Mouse (Mus musculus): ENCODE data around the gene Gse1.
A peak's percentile ranks its signal among the peaks of the same experiment; 100 is the strongest.

Gene Gse1

GRCm38 (mm10) chr8:120550937-120551676 lies 322.9 kb downstream of the Gse1 start:
- DNase-seq (ENCODE audit: low spot score in 2 of 2) = peak in 1 of 2 experiments; percentile 32

GRCm38 (mm10) chr8:120551677-120551980 lies 323.4 kb downstream of the Gse1 start:
- no peak for DNase-seq (ENCODE audit: low spot score in 2 of 2)

- DNase-seq (ENCODE audit: low spot score in 2 of 2) = no peak
Measured at GRCm38 (mm10) chr8:120552509-120552908, 324.3 kb downstream of the Gse1 start.

GRCm38 (mm10) chr8:120553441-120554123 lies 325.3 kb downstream of the Gse1 start:
- peak; percentile 67 to 76 for DNase-seq (ENCODE audit: low spot score in 2 of 2)

- no peak for DNase-seq (ENCODE audit: low spot score in 2 of 2)
Measured at GRCm38 (mm10) chr8:120554466-120555039, 326.3 kb downstream of the Gse1 start.

GRCm38 (mm10) chr8:120556198-120556892 lies 328.1 kb downstream of the Gse1 start:
- DNase-seq (ENCODE audit: low spot score in 2 of 2) = no peak

GRCm38 (mm10) chr8:120557170-120557965 lies 329.1 kb downstream of the Gse1 start:
- peak; percentile 58 for DNase-seq (ENCODE audit: low spot score in 2 of 2)

- no peak for DNase-seq (ENCODE audit: low spot score in 2 of 2)
Measured at GRCm38 (mm10) chr8:120558162-120558561, 329.9 kb downstream of the Gse1 start.

GRCm38 (mm10) chr8:120559654-120560053 lies 331.4 kb downstream of the Gse1 start:
- no peak for DNase-seq (ENCODE audit: low spot score in 2 of 2)

- DNase-seq (ENCODE audit: low spot score in 2 of 2) = no peak
Measured at GRCm38 (mm10) chr8:120560535-120560934, 332.3 kb downstream of the Gse1 start.

GRCm38 (mm10) chr8:120561539-120562435 lies 333.5 kb downstream of the Gse1 start:
- peak; percentile 46 to 70 for DNase-seq (ENCODE audit: low spot score in 2 of 2)

GRCm38 (mm10) chr8:120562680-120563347 lies 334.6 kb downstream of the Gse1 start:
- no peak for DNase-seq (ENCODE audit: low spot score in 2 of 2)

- DNase-seq (ENCODE audit: low spot score in 2 of 2) = no peak
Measured at GRCm38 (mm10) chr8:120563348-120563724, 335.1 kb downstream of the Gse1 start.

GRCm38 (mm10) chr8:120563851-120564837 lies 335.9 kb downstream of the Gse1 start:
- DNase-seq (ENCODE audit: low spot score in 2 of 2) = no peak

- DNase-seq (ENCODE audit: low spot score in 2 of 2) = no peak
Measured at GRCm38 (mm10) chr8:120565151-120565711, 337.0 kb downstream of the Gse1 start.

GRCm38 (mm10) chr8:120566681-120567080 lies 338.4 kb downstream of the Gse1 start:
- DNase-seq (ENCODE audit: low spot score in 2 of 2) = no peak

- DNase-seq (ENCODE audit: low spot score in 2 of 2) = no peak
Measured at GRCm38 (mm10) chr8:120567731-120568130, 339.5 kb downstream of the Gse1 start.

- no peak for DNase-seq (ENCODE audit: low spot score in 2 of 2)
Measured at GRCm38 (mm10) chr8:120568164-120568798, 340.0 kb downstream of the Gse1 start.
